Comparison of ENCODE assay signal across 31 mouse cellular contexts in the genomic region with DNA sequence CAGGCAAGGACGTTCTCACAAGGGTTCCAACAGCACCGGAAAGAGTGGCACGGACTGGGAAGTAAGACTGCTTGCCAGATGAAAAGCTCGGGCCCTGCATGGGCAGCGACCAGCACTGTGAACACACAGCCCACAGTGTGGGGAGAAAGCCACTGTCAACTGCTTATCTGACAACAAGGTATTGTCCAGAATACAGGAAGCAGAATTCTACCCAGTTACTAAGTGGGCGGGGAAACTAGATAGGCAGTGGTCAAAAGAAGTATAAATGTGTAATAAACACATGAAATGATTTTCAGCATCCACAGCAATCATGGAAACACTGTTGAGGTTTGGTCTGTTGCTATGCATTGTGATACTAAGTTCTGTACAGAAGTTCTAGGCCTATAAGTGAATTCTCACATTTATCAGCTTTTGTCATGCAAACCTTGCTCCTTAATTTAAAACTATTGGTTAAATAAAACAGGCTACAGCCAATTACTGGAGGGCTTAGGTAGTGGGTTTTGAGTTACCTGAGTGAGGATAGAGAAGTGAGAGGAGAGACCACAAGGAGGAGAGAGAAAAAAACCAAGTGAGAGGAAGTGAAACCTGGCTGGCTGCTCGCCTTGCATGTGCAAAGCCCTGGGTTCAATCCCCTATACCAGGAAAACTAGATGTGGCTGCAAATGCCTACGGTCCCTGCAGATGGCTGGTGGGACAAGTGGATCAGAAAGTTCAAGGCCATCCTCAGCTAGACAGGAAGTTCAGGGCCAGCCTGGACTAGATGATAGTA.
DNase-seq lines count a peak whose midpoint lies in the region; ATAC-seq and TF ChIP-seq lines count a peak whose summit lies in the region.
"Had no signal": no experiment of that assay in that cellular context is flagged by ENCODE, and none has a peak within 500 bp of the region (broad histone marks: within the 10 kb centered on the region; RNA-seq: fewer than 3 reads in every experiment).

No protein-coding gene starts in this region.

- no peak for TF ChIP-seq EP300 in heart, adult 2 months (IDR thresholded peaks at IDR 0.05; ENCODE audit: insufficient read depth, low read depth, low read length)

- no peak overlapping the region for H3K4me3 ChIP-seq in heart, adult 2 months
- H3K4me3 ChIP-seq: erythroblast, embryonic 14.5 days; hindbrain, embryonic 13.5 days; limb, embryonic 10.5 days; limb, embryonic 15.5 days; liver, embryonic 15.5 days; midbrain, embryonic 10.5 days; midbrain, embryonic 15.5 days had no signal

- H3K36me3 ChIP-seq in heart, adult 2 months (ENCODE audit: control insufficient read depth, insufficient read depth, low read length), result no peaks in the 10 kb centered on the region
- H3K36me3 ChIP-seq: G1E; hindbrain, embryonic 13.5 days; limb, embryonic 10.5 days; limb, embryonic 15.5 days; liver, embryonic 15.5 days; midbrain, embryonic 10.5 days; midbrain, embryonic 15.5 days had no signal

- no peak overlapping the region for H3K27ac ChIP-seq in heart, adult 2 months
- H3K27ac ChIP-seq: hindbrain, embryonic 13.5 days; kidney, postnatal 0 days; limb, embryonic 10.5 days; limb, embryonic 15.5 days; liver, embryonic 15.5 days; macrophage; midbrain, embryonic 10.5 days; midbrain, embryonic 15.5 days; stomach, postnatal 0 days had no signal

- DNase-seq in lung, postnatal 25 days (ENCODE audit: low spot score), result peak; percentile 11
- DNase-seq in lung, postnatal 14 days, result no peak
- DNase-seq in A20 (ENCODE audit: low read depth, low spot score), result peak; percentile 85
- peak; percentile 74 to 75 for DNase-seq in spleen, postnatal 36 days (ENCODE audit: low spot score in 2 of 2)
- DNase-seq in adrenal gland, postnatal 10 days, result no peak
- DNase-seq in heart, adult 2 months, result no peak
- DNase-seq: adrenal gland, postnatal 25 days; cerebellum, adult 11-12 months; cerebellum, adult 9-11 months; heart, postnatal 4 days; kidney, adult 8-10 months; layer of hippocampus, postnatal 36 days; lung, embryonic 14.5 days; right cerebral cortex, adult 18-20 months; thymus, adult 18-20 months; thymus, postnatal 4 days had no signal

- 62% methylated on average over 8 of the region's 8 CpGs for WGBS in heart, adult 2 months

- intact Hi-C loops in heart, adult 2 months (cut with DNase I), result no loop called here

- no peak overlapping the region for H3K9ac ChIP-seq in heart, adult 2 months (ENCODE audit: low read depth, low read length)
- H3K9ac ChIP-seq: hindbrain, embryonic 13.5 days; limb, embryonic 15.5 days; liver, embryonic 15.5 days; lung, embryonic 14.5 days; midbrain, embryonic 15.5 days had no signal

- no peak for TF ChIP-seq CTCF in heart, adult 2 months (IDR thresholded peaks at IDR 0.05)

- no peaks in the 10 kb centered on the region for H3K27me3 ChIP-seq in heart, adult 2 months (ENCODE audit: control insufficient read depth, insufficient read depth, low read length)
- H3K27me3 ChIP-seq: hindbrain, embryonic 13.5 days; limb, embryonic 15.5 days; liver, embryonic 15.5 days; midbrain, embryonic 15.5 days; Patski had no signal

- ATAC-seq in common myeloid progenitor, adult 5-6 weeks (replicated peaks; ENCODE audit: low read depth, poor library complexity, severe bottlenecking), result peak; percentile 54
- ATAC-seq: forebrain, embryonic 16.5 days; intestine, embryonic 16.5 days; midbrain, embryonic 15.5 days; Patski had no signal

- H3K79me2 ChIP-seq in heart, adult 2 months (replicated peaks; ENCODE audit: control insufficient read depth, insufficient read depth, low read length), result no peaks in the 10 kb centered on the region

- no peaks in the 10 kb centered on the region; the same call in 1 of the 2 replicates for H3K4me1 ChIP-seq in heart, adult 2 months (ENCODE audit: control insufficient read depth, insufficient read depth, low read length)
- H3K4me1 ChIP-seq: hindbrain, embryonic 13.5 days; limb, embryonic 15.5 days; midbrain, embryonic 10.5 days; midbrain, embryonic 15.5 days had no signal

- no peak for TF ChIP-seq POLR2A in heart, adult 2 months (IDR thresholded peaks at IDR 0.05; ENCODE audit: insufficient read depth, low read depth, low read length)

Comparison
In these comparisons a context has a peak if more than half of its experiments do, and no peak if none do; other contexts are left out.
1. DNase-seq: peak in lung, postnatal 25 days (single experiment), A20 (single experiment) and spleen, postnatal 36 days (2 of 2); none in lung, postnatal 14 days (single experiment), adrenal gland, postnatal 10 days (single experiment) and heart, adult 2 months (0 of 2).